28 mouse cellular contexts compared by ENCODE assay signal in the genomic region with DNA sequence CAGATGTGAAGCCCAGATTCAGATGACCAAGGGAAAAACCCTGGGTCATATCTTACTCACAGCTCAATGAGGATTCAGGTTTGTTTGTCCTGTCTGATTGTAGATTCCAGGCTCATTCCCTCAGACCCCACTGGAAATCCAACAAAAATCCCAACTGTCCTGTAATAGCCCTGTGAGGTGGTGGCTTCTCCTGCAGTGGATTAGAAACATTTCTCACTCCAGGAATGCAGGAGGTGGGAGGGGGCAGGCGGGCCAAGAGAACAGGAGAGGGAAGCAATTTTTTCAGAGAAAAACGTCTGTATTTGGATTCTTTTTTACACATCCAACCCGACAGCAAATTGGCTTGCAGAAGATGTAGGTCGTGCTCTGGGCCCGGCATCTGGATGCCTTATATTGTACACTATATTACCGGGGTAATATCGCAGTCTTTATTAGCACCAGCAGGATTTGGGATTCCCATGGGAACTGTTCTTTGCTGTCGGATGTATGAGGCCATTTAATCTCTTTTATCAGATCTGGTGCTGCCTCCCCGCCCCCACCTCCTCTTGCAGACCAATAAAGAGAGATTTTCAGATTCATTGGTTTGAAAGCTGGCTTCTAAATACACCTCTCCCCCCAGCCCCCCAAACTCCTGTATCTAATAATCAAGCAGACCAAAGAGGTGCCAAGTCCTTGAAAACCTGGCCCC. TPM values are rescaled to one million over a fixed set of nuclear protein-coding genes. Genes with fewer than 3 reads are reported as not detected.
DNase-seq lines count a peak whose midpoint lies in the region; ATAC-seq and TF ChIP-seq lines count a peak whose summit lies in the region.
"Had no signal": no experiment of that assay in that cellular context is flagged by ENCODE, and none has a peak within 500 bp of the region (broad histone marks: within the 10 kb centered on the region; RNA-seq: fewer than 3 reads in every experiment).

No protein-coding gene starts in this region.

- ATAC-seq in forebrain, postnatal 0 days: no peak
- peak; percentile 85 for ATAC-seq in limb, embryonic 12.5 days (ENCODE audit: insufficient number of reproducible peaks, insufficient read depth, low FRiP score, low TSS enrichment, low read depth)
- peak; percentile 66 for ATAC-seq in midbrain, embryonic 11.5 days (ENCODE audit: low FRiP score)
- ATAC-seq in neural tube, embryonic 13.5 days (ENCODE audit: low read depth): peak; percentile 47; the same call in 1 of the 2 replicates
- ATAC-seq: intestine, embryonic 16.5 days had no signal

- H3K36me3 ChIP-seq in forebrain, embryonic 10.5 days (replicated peaks): no peaks in the 10 kb centered on the region
- no peaks in the 10 kb centered on the region for H3K36me3 ChIP-seq in forebrain, postnatal 0 days (ENCODE audit: insufficient read depth)
- H3K36me3 ChIP-seq in limb, embryonic 12.5 days: no peaks in the 10 kb centered on the region
- no peaks in the 10 kb centered on the region for H3K36me3 ChIP-seq in limb, embryonic 10.5 days
- no peaks in the 10 kb centered on the region for H3K36me3 ChIP-seq in midbrain, embryonic 11.5 days (ENCODE audit: control insufficient read depth, insufficient read depth, low read length)
- no peaks in the 10 kb centered on the region for H3K36me3 ChIP-seq in neural tube, embryonic 13.5 days
- no peaks in the 10 kb centered on the region for H3K36me3 ChIP-seq in embryonic facial prominence, embryonic 10.5 days (replicated peaks)
- H3K36me3 ChIP-seq: embryonic facial prominence, embryonic 15.5 days; heart, embryonic 13.5 days; hindbrain, embryonic 15.5 days; limb, embryonic 15.5 days had no signal

- H3K27ac ChIP-seq in forebrain, embryonic 10.5 days: peak overlapping the region; percentile 48
- H3K27ac ChIP-seq in forebrain, postnatal 0 days (ENCODE audit: low read depth, low read length): no peak overlapping the region
- peak overlapping the region; percentile 51; the same call in 1 of the 2 replicates for H3K27ac ChIP-seq in limb, embryonic 12.5 days
- H3K27ac ChIP-seq in limb, embryonic 10.5 days: no peak overlapping the region
- no peak overlapping the region for H3K27ac ChIP-seq in midbrain, embryonic 11.5 days (ENCODE audit: low read depth, low read length)
- H3K27ac ChIP-seq in neural tube, embryonic 13.5 days (replicated peaks): peak overlapping the region; percentile 38; the same call in 1 of the 2 replicates
- no peak overlapping the region for H3K27ac ChIP-seq in embryonic facial prominence, embryonic 10.5 days (replicated peaks)
- H3K27ac ChIP-seq: embryonic facial prominence, embryonic 15.5 days; heart, embryonic 13.5 days; hindbrain, embryonic 15.5 days; limb, embryonic 15.5 days; liver, embryonic 14.5 days had no signal

- peaks cover 21% of the 10 kb centered on the region for H3K4me1 ChIP-seq in forebrain, embryonic 10.5 days
- no peaks in the 10 kb centered on the region for H3K4me1 ChIP-seq in forebrain, postnatal 0 days (ENCODE audit: insufficient read depth)
- peaks cover 24% of the 10 kb centered on the region for H3K4me1 ChIP-seq in limb, embryonic 12.5 days (replicated peaks)
- H3K4me1 ChIP-seq in limb, embryonic 10.5 days: peaks cover 13% of the 10 kb centered on the region
- peaks cover 12% of the 10 kb centered on the region; the same call in 1 of the 2 replicates for H3K4me1 ChIP-seq in midbrain, embryonic 11.5 days (ENCODE audit: control insufficient read depth, insufficient read depth, low read length)
- H3K4me1 ChIP-seq in neural tube, embryonic 13.5 days (replicated peaks): peaks cover 15% of the 10 kb centered on the region
- peaks cover 12% of the 10 kb centered on the region for H3K4me1 ChIP-seq in embryonic facial prominence, embryonic 10.5 days
- H3K4me1 ChIP-seq: embryonic facial prominence, embryonic 15.5 days; heart, embryonic 13.5 days; megakaryocyte, embryonic 14.5 days had no signal

- H3K4me2 ChIP-seq in forebrain, postnatal 0 days (ENCODE audit: low read depth): no peak overlapping the region
- H3K4me2 ChIP-seq in limb, embryonic 12.5 days: peak overlapping the region; percentile 23; the same call in 1 of the 2 replicates
- no peak overlapping the region for H3K4me2 ChIP-seq in midbrain, embryonic 11.5 days
- H3K4me2 ChIP-seq in neural tube, embryonic 13.5 days: no peak overlapping the region
- H3K4me2 ChIP-seq: embryonic facial prominence, embryonic 15.5 days; heart, embryonic 13.5 days; hindbrain, embryonic 15.5 days; limb, embryonic 15.5 days; lung, embryonic 14.5 days had no signal

- no peak for TF ChIP-seq CTCF in forebrain, postnatal 0 days (IDR thresholded peaks at IDR 0.05; ENCODE audit: low read depth)

- no peak overlapping the region for H3K9ac ChIP-seq in forebrain, postnatal 0 days
- no peak overlapping the region for H3K9ac ChIP-seq in limb, embryonic 12.5 days (replicated peaks)
- H3K9ac ChIP-seq in midbrain, embryonic 11.5 days (ENCODE audit: low read length): no peak overlapping the region
- H3K9ac ChIP-seq in neural tube, embryonic 13.5 days: no peak overlapping the region
- H3K9ac ChIP-seq: embryonic facial prominence, embryonic 15.5 days; heart, embryonic 13.5 days; hindbrain, embryonic 15.5 days; limb, embryonic 15.5 days; liver, embryonic 14.5 days; lung, embryonic 14.5 days had no signal

- no peaks in the 10 kb centered on the region for H3K27me3 ChIP-seq in forebrain, embryonic 10.5 days (ENCODE audit: poor library complexity, severe bottlenecking)
- H3K27me3 ChIP-seq in forebrain, postnatal 0 days (ENCODE audit: insufficient read depth, low read length): no peaks in the 10 kb centered on the region
- no peaks in the 10 kb centered on the region for H3K27me3 ChIP-seq in limb, embryonic 12.5 days
- H3K27me3 ChIP-seq in limb, embryonic 10.5 days (ENCODE audit: low read depth, poor library complexity, severe bottlenecking): no peaks in the 10 kb centered on the region
- no peaks in the 10 kb centered on the region for H3K27me3 ChIP-seq in midbrain, embryonic 11.5 days (ENCODE audit: control insufficient read depth, insufficient read depth, low read length)
- no peaks in the 10 kb centered on the region for H3K27me3 ChIP-seq in neural tube, embryonic 13.5 days
- H3K27me3 ChIP-seq in embryonic facial prominence, embryonic 10.5 days (replicated peaks; ENCODE audit: low read depth, poor library complexity, severe bottlenecking): no peaks in the 10 kb centered on the region
- H3K27me3 ChIP-seq: embryonic facial prominence, embryonic 15.5 days; heart, embryonic 13.5 days; hindbrain, embryonic 15.5 days; limb, embryonic 15.5 days; megakaryocyte, embryonic 14.5 days had no signal

- WGBS in forebrain, embryonic 10.5 days: 50% methylated on average over 9 of the region's 9 CpGs
- 22% methylated on average over 9 of the region's 9 CpGs for WGBS in forebrain, postnatal 0 days
- WGBS in limb, embryonic 12.5 days: 29% methylated on average over 9 of the region's 9 CpGs
- 52% methylated on average over 9 of the region's 9 CpGs for WGBS in limb, embryonic 10.5 days
- WGBS in midbrain, embryonic 11.5 days: 34% methylated on average over 9 of the region's 9 CpGs
- WGBS in neural tube, embryonic 13.5 days: 38% methylated on average over 9 of the region's 9 CpGs
- 54% methylated on average over 9 of the region's 9 CpGs for WGBS in embryonic facial prominence, embryonic 10.5 days

- DNase-seq in forebrain, embryonic 10.5 days (ENCODE audit: extremely low spot score, low spot score): no peak
- DNase-seq in forebrain, postnatal 0 days: no peak
- no peak for DNase-seq in limb, embryonic 10.5 days (ENCODE audit: low spot score)
- peak; percentile 83 for DNase-seq in midbrain, embryonic 11.5 days (ENCODE audit: low spot score, missing footprints)
- no peak for DNase-seq in spleen, adult 18-20 months
- no peak for DNase-seq in embryonic facial prominence, embryonic 10.5 days (ENCODE audit: low spot score)
- DNase-seq: adrenal gland, postnatal 10 days; cerebellum, adult 2 months; cerebellum, postnatal 25 days; embryo, embryonic 11 days; gastrocnemius, postnatal 14 days; heart, adult 11 months; heart, postnatal 14 days; kidney, adult 9 months; kidney, postnatal 14 days; layer of hippocampus, postnatal 36 days; lung, embryonic 14.5 days; right cerebral cortex, postnatal 14 days; thymus, postnatal 36 days had no signal

- H3K9me3 ChIP-seq in forebrain, embryonic 10.5 days: no peaks in the 10 kb centered on the region
- H3K9me3 ChIP-seq in forebrain, postnatal 0 days (ENCODE audit: low read length): no peaks in the 10 kb centered on the region
- H3K9me3 ChIP-seq in limb, embryonic 12.5 days: no peaks in the 10 kb centered on the region
- H3K9me3 ChIP-seq in limb, embryonic 10.5 days (replicated peaks): no peaks in the 10 kb centered on the region
- H3K9me3 ChIP-seq in midbrain, embryonic 11.5 days (ENCODE audit: control insufficient read depth, low read length): no peaks in the 10 kb centered on the region
- H3K9me3 ChIP-seq in neural tube, embryonic 13.5 days: no peaks in the 10 kb centered on the region
- no peaks in the 10 kb centered on the region for H3K9me3 ChIP-seq in embryonic facial prominence, embryonic 10.5 days
- H3K9me3 ChIP-seq: embryonic facial prominence, embryonic 15.5 days; heart, embryonic 13.5 days; hindbrain, embryonic 15.5 days; limb, embryonic 15.5 days had no signal

- H3K4me3 ChIP-seq in forebrain, embryonic 10.5 days: no peak overlapping the region
- H3K4me3 ChIP-seq in forebrain, postnatal 0 days (ENCODE audit: low read depth, low read length): no peak overlapping the region
- H3K4me3 ChIP-seq in limb, embryonic 12.5 days (replicated peaks): no peak overlapping the region
- H3K4me3 ChIP-seq in limb, embryonic 10.5 days: no peak overlapping the region
- no peak overlapping the region for H3K4me3 ChIP-seq in midbrain, embryonic 11.5 days (ENCODE audit: low read depth, low read length)
- H3K4me3 ChIP-seq in neural tube, embryonic 13.5 days: no peak overlapping the region
- H3K4me3 ChIP-seq in embryonic facial prominence, embryonic 10.5 days: no peak overlapping the region
- H3K4me3 ChIP-seq: embryonic facial prominence, embryonic 15.5 days; heart, embryonic 13.5 days; hindbrain, embryonic 15.5 days; limb, embryonic 15.5 days; megakaryocyte, embryonic 14.5 days had no signal

RNA-seq across cellular contexts. Expression of gene Dab1, which starts 29.2 kb away (rescaled TPM):
- polyA plus RNA-seq in forebrain, embryonic 10.5 days (2016; fragmentation: Nextera tagmentation; extraction: Ambion mirVana): 26.0 and 26.4 TPM in 2 replicates
- total RNA-seq in forebrain, postnatal 0 days (2014; rRNA removed): 61.3 and 64.8 TPM in 2 replicates
- polyA plus RNA-seq in forebrain, postnatal 0 days (2015; fragmentation: Nextera tagmentation; extraction: Ambion mirVana): 136 and 141 TPM in 2 replicates
- 22.7 and 23.8 TPM in 2 replicates for polyA plus RNA-seq in limb, embryonic 12.5 days (2016; fragmentation: Nextera tagmentation; extraction: Ambion mirVana)
- 6.3 and 9.8 TPM in 2 replicates for polyA plus RNA-seq in limb, embryonic 10.5 days (2016; fragmentation: Nextera tagmentation; extraction: Ambion mirVana)
- 43.2 and 46.5 TPM in 2 replicates for polyA plus RNA-seq in midbrain, embryonic 11.5 days (2014; fragmentation: Nextera tagmentation; extraction: Ambion mirVana)
- 46.6 and 47.3 TPM in 2 replicates for polyA plus RNA-seq in neural tube, embryonic 13.5 days (2015; fragmentation: Nextera tagmentation; extraction: Ambion mirVana)
- 13.4 and 15.6 TPM in 2 replicates for polyA plus RNA-seq in embryonic facial prominence, embryonic 10.5 days (2016; fragmentation: Nextera tagmentation; extraction: Ambion mirVana)

Comparison
In these comparisons a context has a peak if more than half of its experiments do, and no peak if none do; other contexts are left out.
1. H3K27ac ChIP-seq: peak in forebrain, embryonic 10.5 days (single experiment), limb, embryonic 12.5 days (single experiment) and neural tube, embryonic 13.5 days (single experiment); none in forebrain, postnatal 0 days (single experiment), limb, embryonic 10.5 days (single experiment), midbrain, embryonic 11.5 days (single experiment) and embryonic facial prominence, embryonic 10.5 days (single experiment).